Mouse (Mus musculus) olfactory bulb, adult 2 months (tissue): ENCODE data around the gene Ppm1a.
"Not testable (repeated sequence)": the region's sequence is repeated elsewhere in the genome, so short reads cannot be mapped to it uniquely, and the experiment has no call there.

ENCODE experiments used
- CTCF ChIP-seq: fragments of 200-500 bp; IDR thresholded peaks from 2 replicates; pipeline ENCODE4 v1.5.1; 2012; ENCODE audit warnings: low read depth, mild to moderate bottlenecking, low read length, moderate library complexity; ENCODE audit not compliant: insufficient read depth
- POLR2A ChIP-seq: fragments of 200-500 bp; IDR thresholded peaks from 2 replicates; pipeline ENCODE4 v1.6.1; 2012; ENCODE audit warnings: mild to moderate bottlenecking, low read depth, low read length, moderate library complexity; ENCODE audit not compliant: insufficient read depth

DNA sequence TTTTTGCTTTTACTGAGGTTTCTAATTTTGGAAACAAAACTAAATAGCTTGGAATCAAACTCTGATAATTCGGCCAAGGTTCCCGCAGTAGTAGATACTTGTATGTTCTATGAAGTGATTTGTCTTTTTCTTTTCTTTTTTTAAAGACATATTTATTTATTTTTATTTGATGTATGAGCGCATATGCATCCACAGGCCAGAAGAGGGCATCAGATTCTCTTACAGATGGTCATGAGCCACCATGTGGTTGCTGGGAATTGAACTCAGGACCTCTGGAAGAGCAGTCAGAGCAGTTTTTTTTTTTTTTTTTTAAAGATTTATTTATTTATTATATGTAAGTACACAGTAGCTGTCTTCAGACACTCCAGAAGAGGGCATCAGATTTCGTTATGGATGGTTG lies 25.5 kb downstream of the Ppm1a start:
- not testable (repeated sequence) for TF ChIP-seq CTCF, POLR2A
